Mouse (Mus musculus): ENCODE results near the gene Nt5m. TPM values are rescaled to one million over a fixed set of nuclear protein-coding genes. Genes with fewer than 3 reads are reported as not detected.

The Nt5m gene
- 10 to 100 TPM; 53.6 to 59.0 TPM for total RNA-seq (2021)

GRCm38 (mm10) chr11:59839008-59839458 lies at the start of gene Nt5m:
Nt5m (plus strand) TSS chr11:59839447.
- intact Hi-C loops (cut with DNase I): no loop called here
- DNase-seq (ENCODE audit: low spot score in 2 of 2): peak; percentile 93 to 94

GRCm38 (mm10) chr11:59793390-59793789 lies 45.9 kb upstream of the Nt5m start:
- intact Hi-C loops (cut with DNase I): no loop called here
- no peak for DNase-seq (ENCODE audit: low spot score in 2 of 2)

- no peak for DNase-seq (ENCODE audit: low spot score in 2 of 2)
- intact Hi-C loops (cut with DNase I): no loop called here
Measured at GRCm38 (mm10) chr11:59800412-59800811, 38.8 kb upstream of the Nt5m start.

GRCm38 (mm10) chr11:59801881-59802280 lies 37.4 kb upstream of the Nt5m start:
- intact Hi-C loops (cut with DNase I): no loop called here
- DNase-seq (ENCODE audit: low spot score in 2 of 2): no peak

- DNase-seq (ENCODE audit: low spot score in 2 of 2): no peak
- intact Hi-C loops (cut with DNase I): no loop called here
Measured at GRCm38 (mm10) chr11:59803516-59803915, 35.7 kb upstream of the Nt5m start.

- intact Hi-C loops (cut with DNase I): no loop called here
- DNase-seq (ENCODE audit: low spot score in 2 of 2): no peak
Measured at GRCm38 (mm10) chr11:59804409-59805110, 34.7 kb upstream of the Nt5m start.

GRCm38 (mm10) chr11:59805256-59805655 lies 34.0 kb upstream of the Nt5m start:
- no peak for DNase-seq (ENCODE audit: low spot score in 2 of 2)
- intact Hi-C loops (cut with DNase I): no loop called here

- intact Hi-C loops (cut with DNase I): no loop called here
- no peak for DNase-seq (ENCODE audit: low spot score in 2 of 2)
Measured at GRCm38 (mm10) chr11:59805656-59806055, 33.6 kb upstream of the Nt5m start.

GRCm38 (mm10) chr11:59808170-59808960 lies 30.9 kb upstream of the Nt5m start:
- no peak for DNase-seq (ENCODE audit: low spot score in 2 of 2)
- intact Hi-C loops (cut with DNase I): no loop called here

GRCm38 (mm10) chr11:59809071-59809669 lies 30.1 kb upstream of the Nt5m start:
- DNase-seq (ENCODE audit: low spot score in 2 of 2): peak in 1 of 2 experiments; percentile 14
- intact Hi-C loops (cut with DNase I): no loop called here

GRCm38 (mm10) chr11:59809670-59810474 lies 29.4 kb upstream of the Nt5m start, which contains the start of gene Flcn:
Flcn (minus strand) TSS chr11:59810016.
- intact Hi-C loops (cut with DNase I): no loop called here

GRCm38 (mm10) chr11:59810480-59811158 lies 28.6 kb upstream of the Nt5m start:
- intact Hi-C loops (cut with DNase I): no loop called here
- no peak for DNase-seq (ENCODE audit: low spot score in 2 of 2)

More at GRCm38 (mm10) chr11:59809670-59810474, 29.4 kb upstream of the Nt5m start, which contains the start of gene Flcn:
- DNase-seq (ENCODE audit: low spot score in 2 of 2): peak; percentile 89

- no peak for DNase-seq (ENCODE audit: low spot score in 2 of 2)
- intact Hi-C loops (cut with DNase I): no loop called here
Measured at GRCm38 (mm10) chr11:59811211-59811610, 28.0 kb upstream of the Nt5m start.

GRCm38 (mm10) chr11:59813276-59813675 lies 26.0 kb upstream of the Nt5m start:
- DNase-seq (ENCODE audit: low spot score in 2 of 2): no peak
- intact Hi-C loops (cut with DNase I): no loop called here

GRCm38 (mm10) chr11:59814311-59814710 lies 24.9 kb upstream of the Nt5m start:
- no peak for DNase-seq (ENCODE audit: low spot score in 2 of 2)
- intact Hi-C loops (cut with DNase I): no loop called here

- intact Hi-C loops (cut with DNase I): no loop called here
- no peak for DNase-seq (ENCODE audit: low spot score in 2 of 2)
Measured at GRCm38 (mm10) chr11:59814936-59815335, 24.3 kb upstream of the Nt5m start.

- DNase-seq (ENCODE audit: low spot score in 2 of 2): no peak
- intact Hi-C loops (cut with DNase I): no loop called here
Measured at GRCm38 (mm10) chr11:59815482-59816065, 23.7 kb upstream of the Nt5m start.

GRCm38 (mm10) chr11:59817916-59818315 lies 21.3 kb upstream of the Nt5m start:
- DNase-seq (ENCODE audit: low spot score in 2 of 2): no peak
- intact Hi-C loops (cut with DNase I): no loop called here

- DNase-seq (ENCODE audit: low spot score in 2 of 2): no peak
- intact Hi-C loops (cut with DNase I): no loop called here
Measured at GRCm38 (mm10) chr11:59821625-59822024, 17.6 kb upstream of the Nt5m start.
